Mouse (Mus musculus): ENCODE measurements around the gene Rtl5. TPM values are rescaled to one million over a fixed set of nuclear protein-coding genes. Genes with fewer than 3 reads are reported as not detected.

Gene Rtl5
- polyA plus RNA-seq, 1 experiment from 2014 or later, result 1.1 TPM

GRCm38 (mm10) chrX:102065213-102065775 is 5.8 kb downstream of the Rtl5 start:
- Histone ChIP-seq H3K27ac (replicated peaks) (no peak overlapping the region), H3K27me3 (peaks cover 6% of the 10 kb centered on the region; the same call in 1 of the 2 replicates), H3K9me3 (replicated peaks) (no peaks in the 10 kb centered on the region), H3K4me3 (replicated peaks) (no peak overlapping the region), H3K36me3 (no peaks in the 10 kb centered on the region), H3K4me1 (peaks cover 9% of the 10 kb centered on the region), H3K4me2 (replicated peaks) (no peak overlapping the region), H3K9ac (no peak overlapping the region)
- ATAC-seq (ENCODE audit: insufficient number of reproducible peaks, low FRiP score, low TSS enrichment, low read depth), result no peak
- WGBS, result 51% methylated on average over 4 of the region's 4 CpGs

GRCm38 (mm10) chrX:102064062-102064461 is 7.0 kb downstream of the Rtl5 start:
- WGBS, result 48% methylated on average over 3 of the region's 3 CpGs
- peaks cover 10% of the 10 kb centered on the region for H3K4me1 ChIP-seq
- H3K9ac ChIP-seq, result no peak overlapping the region
- peaks cover 6% of the 10 kb centered on the region; the same call in 1 of the 2 replicates for H3K27me3 ChIP-seq
- H3K4me2 ChIP-seq (replicated peaks), result no peak overlapping the region
- no peaks in the 10 kb centered on the region for H3K36me3 ChIP-seq
- ATAC-seq (ENCODE audit: insufficient number of reproducible peaks, low FRiP score, low TSS enrichment, low read depth), result no peak
- H3K27ac ChIP-seq (replicated peaks), result no peak overlapping the region
- no peak overlapping the region for H3K4me3 ChIP-seq (replicated peaks)
- H3K9me3 ChIP-seq (replicated peaks), result no peaks in the 10 kb centered on the region

GRCm38 (mm10) chrX:102060891-102061290 is 10.2 kb downstream of the Rtl5 start:
- no peak overlapping the region for H3K4me2 ChIP-seq (replicated peaks)
- no peaks in the 10 kb centered on the region for H3K36me3 ChIP-seq
- no peak overlapping the region for H3K27ac ChIP-seq (replicated peaks)
- H3K9ac ChIP-seq, result no peak overlapping the region
- 25% methylated on average over 2 of the region's 2 CpGs for WGBS
- peaks cover 10% of the 10 kb centered on the region for H3K4me1 ChIP-seq
- no peaks in the 10 kb centered on the region for H3K27me3 ChIP-seq
- ATAC-seq (ENCODE audit: insufficient number of reproducible peaks, low FRiP score, low TSS enrichment, low read depth), result peak; percentile 78; the same call in 1 of the 2 replicates
- H3K4me3 ChIP-seq (replicated peaks), result no peak overlapping the region
- H3K9me3 ChIP-seq (replicated peaks), result no peaks in the 10 kb centered on the region

- peak; percentile 43; the same call in 1 of the 2 replicates for ATAC-seq (ENCODE audit: insufficient number of reproducible peaks, low FRiP score, low TSS enrichment, low read depth)
- Histone ChIP-seq H3K27ac (replicated peaks) (peak overlapping the region; percentile 22; the same call in 1 of the 2 replicates), H3K4me2 (replicated peaks) (no peak overlapping the region), H3K4me1 (peaks cover 10% of the 10 kb centered on the region), H3K27me3 (no peaks in the 10 kb centered on the region), H3K9ac (no peak overlapping the region), H3K4me3 (replicated peaks) (no peak overlapping the region), H3K9me3 (replicated peaks) (no peaks in the 10 kb centered on the region), H3K36me3 (no peaks in the 10 kb centered on the region)
- WGBS, result 52% methylated on average over 5 of the region's 5 CpGs
Measured at GRCm38 (mm10) chrX:102060243-102060642, 10.9 kb downstream of the Rtl5 start.

- no peak for ATAC-seq (ENCODE audit: insufficient number of reproducible peaks, low FRiP score, low TSS enrichment, low read depth)
- peaks cover 10% of the 10 kb centered on the region for H3K4me1 ChIP-seq
- no peak overlapping the region for H3K27ac ChIP-seq (replicated peaks)
- 60% methylated on average over 9 of the region's 9 CpGs for WGBS
- H3K36me3 ChIP-seq, result no peaks in the 10 kb centered on the region
- H3K27me3 ChIP-seq, result no peaks in the 10 kb centered on the region
- no peak overlapping the region for H3K4me2 ChIP-seq (replicated peaks)
- H3K9me3 ChIP-seq (replicated peaks), result no peaks in the 10 kb centered on the region
- no peak overlapping the region for H3K4me3 ChIP-seq (replicated peaks)
- H3K9ac ChIP-seq, result no peak overlapping the region
Measured at GRCm38 (mm10) chrX:102059437-102059836, 11.7 kb downstream of the Rtl5 start.

GRCm38 (mm10) chrX:102054009-102054408 is 17.1 kb downstream of the Rtl5 start:
- WGBS, result 85% methylated on average over 4 of the region's 4 CpGs
- Histone ChIP-seq H3K9me3 (replicated peaks) (no peaks in the 10 kb centered on the region), H3K4me3 (replicated peaks) (no peak overlapping the region), H3K27me3 (0 out of 2 replicates have a peak, but pooled peaks cover 3% of the 10 kb centered on the region), H3K4me1 (no peaks in the 10 kb centered on the region), H3K27ac (replicated peaks) (no peak overlapping the region), H3K9ac (no peak overlapping the region), H3K36me3 (no peaks in the 10 kb centered on the region), H3K4me2 (replicated peaks) (no peak overlapping the region)
- no peak for ATAC-seq (ENCODE audit: insufficient number of reproducible peaks, low FRiP score, low TSS enrichment, low read depth)

- no peak for ATAC-seq (ENCODE audit: insufficient number of reproducible peaks, low FRiP score, low TSS enrichment, low read depth)
- Histone ChIP-seq H3K36me3 (no peaks in the 10 kb centered on the region), H3K4me3 (replicated peaks) (no peak overlapping the region), H3K9ac (no peak overlapping the region), H3K9me3 (replicated peaks) (no peaks in the 10 kb centered on the region), H3K4me2 (replicated peaks) (no peak overlapping the region), H3K27ac (replicated peaks) (no peak overlapping the region), H3K27me3 (0 out of 2 replicates have a peak, but pooled peaks cover 3% of the 10 kb centered on the region), H3K4me1 (no peaks in the 10 kb centered on the region)
- WGBS, result 91% methylated on average over 2 of the region's 2 CpGs
Measured at GRCm38 (mm10) chrX:102053371-102053770, 17.7 kb downstream of the Rtl5 start.

- 80% methylated on average over 4 of the region's 4 CpGs for WGBS
Measured at GRCm38 (mm10) chrX:102051225-102051624, 19.9 kb downstream of the Rtl5 start.

GRCm38 (mm10) chrX:102050552-102050951 is 20.6 kb downstream of the Rtl5 start:
- Histone ChIP-seq H3K27ac (replicated peaks) (no peak overlapping the region), H3K4me2 (replicated peaks) (no peak overlapping the region), H3K9ac (no peak overlapping the region), H3K9me3 (replicated peaks) (no peaks in the 10 kb centered on the region), H3K4me3 (replicated peaks) (no peak overlapping the region), H3K27me3 (0 out of 2 replicates have a peak, but pooled peaks cover 3% of the 10 kb centered on the region), H3K4me1 (no peaks in the 10 kb centered on the region), H3K36me3 (no peaks in the 10 kb centered on the region)
- WGBS, result 85% methylated on average over 6 of the region's 6 CpGs
- ATAC-seq (ENCODE audit: insufficient number of reproducible peaks, low FRiP score, low TSS enrichment, low read depth), result no peak

More at GRCm38 (mm10) chrX:102051225-102051624, 19.9 kb downstream of the Rtl5 start:
- Histone ChIP-seq H3K4me1 (no peaks in the 10 kb centered on the region), H3K27me3 (0 out of 2 replicates have a peak, but pooled peaks cover 3% of the 10 kb centered on the region), H3K9ac (no peak overlapping the region), H3K36me3 (no peaks in the 10 kb centered on the region), H3K27ac (replicated peaks) (no peak overlapping the region), H3K4me3 (replicated peaks) (no peak overlapping the region), H3K9me3 (replicated peaks) (no peaks in the 10 kb centered on the region), H3K4me2 (replicated peaks) (no peak overlapping the region)
- no peak for ATAC-seq (ENCODE audit: insufficient number of reproducible peaks, low FRiP score, low TSS enrichment, low read depth)

GRCm38 (mm10) chrX:102042386-102042785 is 28.7 kb downstream of the Rtl5 start:
- ATAC-seq (ENCODE audit: insufficient number of reproducible peaks, low FRiP score, low TSS enrichment, low read depth), result no peak
- H3K4me1 ChIP-seq, result 0 out of 2 replicates have a peak, but pooled peaks cover 3% of the 10 kb centered on the region
- H3K27ac ChIP-seq (replicated peaks), result no peak overlapping the region
- H3K9ac ChIP-seq, result no peak overlapping the region
- H3K36me3 ChIP-seq, result no peaks in the 10 kb centered on the region
- no peak overlapping the region for H3K4me3 ChIP-seq (replicated peaks)
- no peak overlapping the region for H3K4me2 ChIP-seq (replicated peaks)
- peaks cover 6% of the 10 kb centered on the region; the same call in 1 of the 2 replicates for H3K27me3 ChIP-seq
- no peaks in the 10 kb centered on the region for H3K9me3 ChIP-seq (replicated peaks)
- 80% methylated on average over 4 of the region's 4 CpGs for WGBS

- Histone ChIP-seq H3K9me3 (replicated peaks) (no peaks in the 10 kb centered on the region), H3K4me1 (0 out of 2 replicates have a peak, but pooled peaks cover 3% of the 10 kb centered on the region), H3K9ac (no peak overlapping the region), H3K27me3 (peaks cover 6% of the 10 kb centered on the region; the same call in 1 of the 2 replicates), H3K36me3 (no peaks in the 10 kb centered on the region), H3K4me3 (replicated peaks) (no peak overlapping the region), H3K27ac (replicated peaks) (no peak overlapping the region), H3K4me2 (replicated peaks) (no peak overlapping the region)
- 55% methylated on average over 7 of the region's 7 CpGs for WGBS
- ATAC-seq (ENCODE audit: insufficient number of reproducible peaks, low FRiP score, low TSS enrichment, low read depth), result no peak
Measured at GRCm38 (mm10) chrX:102041562-102041961, 29.5 kb downstream of the Rtl5 start.

- H3K9me3 ChIP-seq (replicated peaks), result no peaks in the 10 kb centered on the region
- H3K9ac ChIP-seq, result no peak overlapping the region
- no peak overlapping the region for H3K4me3 ChIP-seq (replicated peaks)
- 67% methylated on average over 2 of the region's 2 CpGs for WGBS
- H3K4me2 ChIP-seq (replicated peaks), result no peak overlapping the region
- peaks cover 6% of the 10 kb centered on the region for H3K27me3 ChIP-seq
- H3K27ac ChIP-seq (replicated peaks), result no peak overlapping the region
- H3K4me1 ChIP-seq, result 0 out of 2 replicates have a peak, but pooled peaks cover 3% of the 10 kb centered on the region
- no peak for ATAC-seq (ENCODE audit: insufficient number of reproducible peaks, low FRiP score, low TSS enrichment, low read depth)
- H3K36me3 ChIP-seq, result no peaks in the 10 kb centered on the region
Measured at GRCm38 (mm10) chrX:102037506-102037905, 33.6 kb downstream of the Rtl5 start.
